7 mouse cellular contexts compared by ENCODE assay signal in genomic region chr4:117493161-117493568, GRCm38 (mm10). TPM values are rescaled to one million over a fixed set of nuclear protein-coding genes. Genes with fewer than 3 reads are reported as not detected.
A peak's percentile ranks its signal among the peaks of the same experiment; 100 is the strongest.
DNase-seq lines count a peak whose midpoint lies in the region; ATAC-seq and TF ChIP-seq lines count a peak whose summit lies in the region.

No protein-coding gene starts in this region.

- H3K9me3 ChIP-seq in forebrain, embryonic 13.5 days (replicated peaks), result no peaks in the 10 kb centered on the region
- H3K9me3 ChIP-seq in intestine, postnatal 0 days (ENCODE audit: control insufficient read depth), result no peaks in the 10 kb centered on the region
- H3K9me3 ChIP-seq in midbrain, embryonic 10.5 days (replicated peaks), result no peaks in the 10 kb centered on the region

- no peak for ATAC-seq in forebrain, embryonic 13.5 days
- ATAC-seq in intestine, postnatal 0 days, result no peak
- no peak for ATAC-seq in frontal cortex, adult (ENCODE audit: low TSS enrichment)

- peak overlapping the region; percentile 37 for H3K4me3 ChIP-seq in brown adipose tissue, adult 24 weeks (ENCODE audit: insufficient read depth, low read depth, low read length)
- peak overlapping the region; percentile 26 for H3K4me3 ChIP-seq in forebrain, embryonic 13.5 days
- H3K4me3 ChIP-seq in intestine, postnatal 0 days (ENCODE audit: low read depth, low read length), result peak overlapping the region; percentile 50; the same call in 1 of the 2 replicates
- peak overlapping the region; percentile 79 for H3K4me3 ChIP-seq in midbrain, embryonic 10.5 days

- H3K4me1 ChIP-seq in brown adipose tissue, adult 24 weeks (ENCODE audit: control insufficient read depth, insufficient read depth, insufficient read length, low read length), result no peaks in the 10 kb centered on the region; the same call in 1 of the 2 replicates
- H3K4me1 ChIP-seq in forebrain, embryonic 13.5 days, result peaks cover 33% of the 10 kb centered on the region
- H3K4me1 ChIP-seq in intestine, postnatal 0 days (replicated peaks; ENCODE audit: control insufficient read depth, insufficient read depth, low read length), result peaks cover 13% of the 10 kb centered on the region
- H3K4me1 ChIP-seq in midbrain, embryonic 10.5 days, result peaks cover 66% of the 10 kb centered on the region

- 0 out of 2 replicates have a peak overlapping the region, but pooled peaks have one; percentile 37 for H3K9ac ChIP-seq in forebrain, embryonic 13.5 days
- no peak overlapping the region for H3K9ac ChIP-seq in intestine, postnatal 0 days (ENCODE audit: low read depth, low read length)

- peak overlapping the region; percentile 43 for H3K4me2 ChIP-seq in forebrain, embryonic 13.5 days
- H3K4me2 ChIP-seq in intestine, postnatal 0 days (replicated peaks; ENCODE audit: low read depth), result peak overlapping the region; percentile 14; the same call in 1 of the 2 replicates

- DNase-seq in layer of hippocampus, postnatal 14 days (ENCODE audit: low spot score in 2 of 2), result peak; percentile 40 to 45
- no peak for DNase-seq in layer of hippocampus, adult 9-10 months (ENCODE audit: low spot score)
- peak; percentile 56 for DNase-seq in midbrain, embryonic 10.5 days (ENCODE audit: low spot score)

- no peaks in the 10 kb centered on the region for H3K36me3 ChIP-seq in forebrain, embryonic 13.5 days (ENCODE audit: poor library complexity, severe bottlenecking)
- no peaks in the 10 kb centered on the region for H3K36me3 ChIP-seq in intestine, postnatal 0 days (ENCODE audit: control insufficient read depth, insufficient read depth)
- H3K36me3 ChIP-seq in midbrain, embryonic 10.5 days, result peaks cover 14% of the 10 kb centered on the region

- H3K27me3 ChIP-seq in forebrain, embryonic 13.5 days, result peaks cover 88% of the 10 kb centered on the region
- H3K27me3 ChIP-seq in intestine, postnatal 0 days (replicated peaks; ENCODE audit: control insufficient read depth, insufficient read depth, low read length), result peaks cover 93% of the 10 kb centered on the region
- peaks cover 93% of the 10 kb centered on the region for H3K27me3 ChIP-seq in midbrain, embryonic 10.5 days (ENCODE audit: low read depth, poor library complexity, severe bottlenecking)

- no peak overlapping the region for H3K27ac ChIP-seq in brown adipose tissue, adult 24 weeks (replicated peaks; ENCODE audit: low read depth, low read length)
- H3K27ac ChIP-seq in forebrain, embryonic 13.5 days, result no peak overlapping the region
- H3K27ac ChIP-seq in intestine, postnatal 0 days (ENCODE audit: low read depth, low read length), result no peak overlapping the region
- peak overlapping the region; percentile 92 for H3K27ac ChIP-seq in midbrain, embryonic 10.5 days (replicated peaks)

- 2% methylated on average over 17 of the region's 17 CpGs for WGBS in forebrain, embryonic 13.5 days
- 4% methylated on average over 17 of the region's 17 CpGs for WGBS in intestine, postnatal 0 days
- WGBS in midbrain, embryonic 10.5 days, result 3% methylated on average over 17 of the region's 17 CpGs

- no peak for TF ChIP-seq CTCF in intestine, postnatal 0 days (IDR thresholded peaks at IDR 0.05; ENCODE audit: low read depth)

RNA-seq across cellular contexts. Expression of gene Rnf220, which starts 3.7 kb away (rescaled TPM):
- 100 to 1,000 TPM; 140 to 146 TPM for total RNA-seq in layer of hippocampus, postnatal 14 days (2021)
- polyA plus RNA-seq in brown adipose tissue, adult 24 weeks (2012; ENCODE audit: insufficient read depth, insufficient read length, missing spikeins), result 17.7 and 26.1 TPM in 2 replicates
- 115 and 120 TPM in 2 replicates for polyA plus RNA-seq in forebrain, embryonic 13.5 days (2015; fragmentation: Nextera tagmentation; extraction: Ambion mirVana)
- 35.6 and 35.9 TPM in 2 replicates for polyA plus RNA-seq in intestine, postnatal 0 days (2015; fragmentation: Nextera tagmentation; extraction: Ambion mirVana)
- polyA plus RNA-seq in midbrain, embryonic 10.5 days (2016; fragmentation: Nextera tagmentation; extraction: Ambion mirVana), result 102 and 111 TPM in 2 replicates

RNA-seq across cellular contexts. Expression of gene Eri3, which starts 57.0 kb away (rescaled TPM):
- total RNA-seq in layer of hippocampus, postnatal 14 days (2021), result 100 to 1,000 TPM; 217 to 218 TPM
- 33.0 and 36.3 TPM in 2 replicates for polyA plus RNA-seq in brown adipose tissue, adult 24 weeks (2012; ENCODE audit: insufficient read depth, insufficient read length, missing spikeins)
- polyA plus RNA-seq in forebrain, embryonic 13.5 days (2015; fragmentation: Nextera tagmentation; extraction: Ambion mirVana), result 186 and 188 TPM in 2 replicates
- polyA plus RNA-seq in intestine, postnatal 0 days (2015; fragmentation: Nextera tagmentation; extraction: Ambion mirVana), result 46.3 and 54.7 TPM in 2 replicates
- 111 and 139 TPM in 2 replicates for polyA plus RNA-seq in midbrain, embryonic 10.5 days (2016; fragmentation: Nextera tagmentation; extraction: Ambion mirVana)

Comparison
In these comparisons a context has a peak if more than half of its experiments do, and no peak if none do; other contexts are left out.
1. H3K4me3 ChIP-seq: peak in every context shown above with its lines; median percentile 79 in midbrain, embryonic 10.5 days; 50 in intestine, postnatal 0 days; 37 in brown adipose tissue, adult 24 weeks; 26 in forebrain, embryonic 13.5 days.